Mouse (Mus musculus): Measurements from ENCODE around the gene Ublcp1. TPM values are rescaled to one million over a fixed set of nuclear protein-coding genes. Genes with fewer than 3 reads are reported as not detected.

Gene Ublcp1
- total RNA-seq, 2 experiments from 2014 or later = 39.8 to 40.2 TPM

GRCm38 (mm10) chr11:44423261-44423660 lies 47.0 kb downstream of the Ublcp1 start:
- DNase-seq (ENCODE audit: low spot score in 2 of 2) = no peak

- DNase-seq (ENCODE audit: low spot score in 2 of 2) = no peak
These were observed 47.8 kb downstream of the Ublcp1 start for GRCm38 (mm10) chr11:44422337-44423111.

- no peak for DNase-seq (ENCODE audit: low spot score in 2 of 2)
These were observed 52.9 kb downstream of the Ublcp1 start for GRCm38 (mm10) chr11:44417403-44417802.

GRCm38 (mm10) chr11:44414605-44415004 lies 55.7 kb downstream of the Ublcp1 start:
- no peak for DNase-seq (ENCODE audit: low spot score in 2 of 2)

GRCm38 (mm10) chr11:44413371-44413770 lies 56.9 kb downstream of the Ublcp1 start:
- DNase-seq (ENCODE audit: low spot score in 2 of 2) = no peak

GRCm38 (mm10) chr11:44412276-44412675 lies 58.0 kb downstream of the Ublcp1 start:
- no peak for DNase-seq (ENCODE audit: low spot score in 2 of 2)

GRCm38 (mm10) chr11:44410413-44410812 lies 59.9 kb downstream of the Ublcp1 start:
- DNase-seq (ENCODE audit: low spot score in 2 of 2) = no peak

- DNase-seq (ENCODE audit: low spot score in 2 of 2) = no peak
These were observed 61.7 kb downstream of the Ublcp1 start for GRCm38 (mm10) chr11:44408626-44409025.

GRCm38 (mm10) chr11:44406457-44406856 lies 63.8 kb downstream of the Ublcp1 start:
- DNase-seq (ENCODE audit: low spot score in 2 of 2) = no peak

- DNase-seq (ENCODE audit: low spot score in 2 of 2) = no peak
These were observed 64.3 kb downstream of the Ublcp1 start for GRCm38 (mm10) chr11:44405961-44406360.

GRCm38 (mm10) chr11:44405113-44405512 lies 65.2 kb downstream of the Ublcp1 start:
- DNase-seq (ENCODE audit: low spot score in 2 of 2) = no peak

Small RNAs within 50 kb of the gene (microRNA-seq; reads per million reads assigned to microRNA genes)
- gene Gm22121 = 0 reads per million in 2 experiments

Other genes starting within 250 kb of the Ublcp1 start
- not detected for gene Il12b, start 70.4 kb downstream of the Ublcp1 start, total RNA-seq (2021)
- gene Rnf145, start 48.5 kb upstream of the Ublcp1 start, total RNA-seq (2021) = 100 to 1,000 TPM in 1 of 2 experiments, 10 to 100 TPM in 1; 91.6 to 119 TPM
- gene Ebf1, start 146.8 kb upstream of the Ublcp1 start, total RNA-seq (2021) = 1 to 10 TPM; 3.7 to 5.2 TPM